Mouse (Mus musculus) midbrain, embryonic 14.5 days (tissue): ENCODE results near the gene Slc31a2. TPM values are rescaled to one million over a fixed set of nuclear protein-coding genes. Genes with fewer than 3 reads are reported as not detected.

Source experiments
- ATAC-seq: fragments of 200-750 bp; cut with Nextera tagmentation; 2 replicates; pipeline ENCODE4 v1.8.0; 2017; ENCODE audit warnings: moderate number of reproducible peaks, moderate library complexity; ENCODE audit not compliant: low FRiP score, low TSS enrichment
- DNase-seq: peaks from one replicate; pipeline ENCODE4 v3.0.0-alpha.2; 2015
- H3K27ac ChIP-seq: fragments of 300-500 bp; sonication (generic); replicated peaks from 2 replicates; pipeline ENCODE4 v1.5.1; 2014; ENCODE audit warnings: mild to moderate bottlenecking, low read depth, low read length, moderate library complexity
- H3K27me3 ChIP-seq: fragments of 300-500 bp; sonication (generic); 2 replicates; pipeline ENCODE4 v1.6.1; 2014; ENCODE audit warnings: low read length, control low read depth, mixed read lengths; ENCODE audit not compliant: control insufficient read depth, insufficient read depth
- H3K36me3 ChIP-seq: fragments of 300-500 bp; sonication (generic); 2 replicates; pipeline ENCODE4 v1.6.1; 2014; ENCODE audit warnings: low read length, control low read depth; ENCODE audit not compliant: control insufficient read depth, insufficient read depth
- H3K4me1 ChIP-seq: fragments of 300-500 bp; sonication (generic); 2 replicates; pipeline ENCODE4 v1.6.1; 2014; ENCODE audit warnings: mild to moderate bottlenecking, antibody characterized with exemption, low read length, control low read depth; ENCODE audit not compliant: control insufficient read depth, insufficient read depth
- H3K4me2 ChIP-seq: fragments of 300-500 bp; sonication (generic); 2 replicates; pipeline ENCODE4 v1.6.1; 2014; ENCODE audit warnings: mild to moderate bottlenecking, low read length, moderate library complexity
- H3K4me3 ChIP-seq: fragments of 300-500 bp; sonication (generic); replicated peaks from 2 replicates; pipeline ENCODE4 v1.5.1; 2014; ENCODE audit warnings: low read depth, low read length
- H3K9ac ChIP-seq: fragments of 300-500 bp; sonication (generic); replicated peaks from 2 replicates; pipeline ENCODE4 v1.6.1; 2014; ENCODE audit warnings: mild to moderate bottlenecking, low read length, moderate library complexity
- H3K9me3 ChIP-seq: fragments of 300-500 bp; sonication (generic); 2 replicates; pipeline ENCODE4 v1.6.1; 2016; ENCODE audit warnings: low read length, control low read depth, mixed read lengths; ENCODE audit not compliant: control insufficient read depth
- WGBS: fragments of 180-500 bp; shearing (Covaris S2); extraction: QIAGEN DNeasy Blood & Tissue Kit; methylation state at CpG from one replicate; pipeline ENCODE4 v1.1.7; 2014; 5-methylcytosine and 5-hydroxymethylcytosine counted together
- polyA plus RNA-seq: library from polyadenylated mRNA; unstranded; fragments of >200 nt; fragmentation: Nextera tagmentation; extraction: Ambion mirVana; gene quantifications from 2 replicates; pipeline ENCODE4 v1.2.1, GENCODE M21; 2014

Gene Slc31a2
- polyA plus RNA-seq, 1 experiment from 2014 or later: 10.2 TPM

- peak overlapping the region; percentile 75 for H3K4me3 ChIP-seq
- DNase-seq (peak; percentile 34), ATAC-seq (no peak)
- no peaks in the 10 kb centered on the region for H3K9me3 ChIP-seq
- peaks cover 14% of the 10 kb centered on the region; the same call in 1 of the 2 replicates for H3K4me1 ChIP-seq
- WGBS: 16% methylated on average over 12 of the region's 12 CpGs
- H3K27ac ChIP-seq: 0 out of 2 replicates have a peak overlapping the region, but pooled peaks have one; percentile 21
- H3K36me3 ChIP-seq: no peaks in the 10 kb centered on the region
- H3K9ac ChIP-seq: peak overlapping the region; percentile 60
- no peaks in the 10 kb centered on the region for H3K27me3 ChIP-seq
- H3K4me2 ChIP-seq: peak overlapping the region; percentile 76
These were observed 24.9 kb downstream of the Slc31a2 start for GRCm38 (mm10) chr4:62286992-62287900.

- H3K4me1 ChIP-seq: peaks cover 14% of the 10 kb centered on the region; the same call in 1 of the 2 replicates
- whole genome bisulfite sequencing: 87% methylated on average over 7 of the region's 7 CpGs
- no peak overlapping the region for H3K4me3 ChIP-seq
- no peaks in the 10 kb centered on the region for H3K27me3 ChIP-seq
- H3K36me3 ChIP-seq: peaks cover 9% of the 10 kb centered on the region
- no peak overlapping the region for H3K4me2 ChIP-seq
- no peak for DNase-seq
- no peak overlapping the region for H3K27ac ChIP-seq
- no peak for ATAC-seq
- H3K9me3 ChIP-seq: no peaks in the 10 kb centered on the region
- H3K9ac ChIP-seq: no peak overlapping the region
These were observed 26.9 kb downstream of the Slc31a2 start for GRCm38 (mm10) chr4:62289226-62289625.

GRCm38 (mm10) chr4:62290816-62291505, 28.6 kb downstream of the Slc31a2 start:
- DNase-seq (no peak), ATAC-seq (no peak)
- no peak overlapping the region for H3K4me3 ChIP-seq
- no peak overlapping the region for H3K4me2 ChIP-seq
- no peaks in the 10 kb centered on the region for H3K9me3 ChIP-seq
- H3K9ac ChIP-seq: no peak overlapping the region
- no peaks in the 10 kb centered on the region for H3K27me3 ChIP-seq
- no peak overlapping the region for H3K27ac ChIP-seq
- WGBS: 92% methylated on average over 9 of the region's 9 CpGs
- peaks cover 11% of the 10 kb centered on the region; the same call in 1 of the 2 replicates for H3K4me1 ChIP-seq
- H3K36me3 ChIP-seq: peaks cover 10% of the 10 kb centered on the region

- 68% methylated on average over 8 of the region's 8 CpGs for WGBS
- DNase-seq (no peak), ATAC-seq (no peak)
- no peak overlapping the region for H3K4me3 ChIP-seq
- H3K4me1 ChIP-seq: 0 out of 2 replicates have a peak, but pooled peaks cover 4% of the 10 kb centered on the region
- no peak overlapping the region for H3K27ac ChIP-seq
- H3K9ac ChIP-seq: no peak overlapping the region
- H3K27me3 ChIP-seq: no peaks in the 10 kb centered on the region
- no peak overlapping the region for H3K4me2 ChIP-seq
- H3K9me3 ChIP-seq: no peaks in the 10 kb centered on the region
- peaks cover 27% of the 10 kb centered on the region for H3K36me3 ChIP-seq
These were observed 30.3 kb downstream of the Slc31a2 start for GRCm38 (mm10) chr4:62292461-62293180.

GRCm38 (mm10) chr4:62293219-62293861, 31.0 kb downstream of the Slc31a2 start:
- Histone ChIP-seq H3K36me3 (peaks cover 32% of the 10 kb centered on the region), H3K4me2 (no peak overlapping the region), H3K4me1 (no peaks in the 10 kb centered on the region), H3K9ac (no peak overlapping the region), H3K9me3 (no peaks in the 10 kb centered on the region), H3K27ac (no peak overlapping the region), H3K4me3 (no peak overlapping the region), H3K27me3 (no peaks in the 10 kb centered on the region)
- ATAC-seq (no peak), DNase-seq (no peak)
- WGBS: 75% methylated on average over 10 of the region's 10 CpGs

DNA sequence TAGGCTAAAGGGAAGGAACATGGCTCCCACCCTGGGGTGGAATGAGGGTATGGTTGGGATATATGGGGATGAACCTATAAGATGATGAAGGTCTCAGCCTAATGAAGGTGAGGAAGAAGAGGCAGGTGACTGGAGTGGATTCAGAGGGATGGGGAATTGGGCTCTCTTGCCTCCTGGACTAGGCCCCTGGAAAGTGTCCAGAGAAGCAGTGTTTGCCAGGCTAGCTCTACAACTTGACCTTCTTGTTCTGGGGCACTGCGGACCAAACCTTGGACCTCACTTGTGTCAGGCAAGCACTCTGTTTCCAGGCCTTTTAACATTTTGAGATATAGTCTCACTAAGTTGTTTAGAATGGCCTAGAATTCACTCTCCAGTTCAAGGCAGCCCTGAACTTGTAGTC, 32.4 kb downstream of the Slc31a2 start:
- H3K27me3 ChIP-seq: no peaks in the 10 kb centered on the region
- no peak for DNase-seq
- no peaks in the 10 kb centered on the region for H3K9me3 ChIP-seq
- peaks cover 45% of the 10 kb centered on the region for H3K36me3 ChIP-seq
- no peak for ATAC-seq
- H3K4me3 ChIP-seq: no peak overlapping the region
- H3K9ac ChIP-seq: no peak overlapping the region
- 93% methylated on average over 1 of the region's 1 CpGs for WGBS
- no peaks in the 10 kb centered on the region for H3K4me1 ChIP-seq
- no peak overlapping the region for H3K4me2 ChIP-seq
- no peak overlapping the region for H3K27ac ChIP-seq

DNA sequence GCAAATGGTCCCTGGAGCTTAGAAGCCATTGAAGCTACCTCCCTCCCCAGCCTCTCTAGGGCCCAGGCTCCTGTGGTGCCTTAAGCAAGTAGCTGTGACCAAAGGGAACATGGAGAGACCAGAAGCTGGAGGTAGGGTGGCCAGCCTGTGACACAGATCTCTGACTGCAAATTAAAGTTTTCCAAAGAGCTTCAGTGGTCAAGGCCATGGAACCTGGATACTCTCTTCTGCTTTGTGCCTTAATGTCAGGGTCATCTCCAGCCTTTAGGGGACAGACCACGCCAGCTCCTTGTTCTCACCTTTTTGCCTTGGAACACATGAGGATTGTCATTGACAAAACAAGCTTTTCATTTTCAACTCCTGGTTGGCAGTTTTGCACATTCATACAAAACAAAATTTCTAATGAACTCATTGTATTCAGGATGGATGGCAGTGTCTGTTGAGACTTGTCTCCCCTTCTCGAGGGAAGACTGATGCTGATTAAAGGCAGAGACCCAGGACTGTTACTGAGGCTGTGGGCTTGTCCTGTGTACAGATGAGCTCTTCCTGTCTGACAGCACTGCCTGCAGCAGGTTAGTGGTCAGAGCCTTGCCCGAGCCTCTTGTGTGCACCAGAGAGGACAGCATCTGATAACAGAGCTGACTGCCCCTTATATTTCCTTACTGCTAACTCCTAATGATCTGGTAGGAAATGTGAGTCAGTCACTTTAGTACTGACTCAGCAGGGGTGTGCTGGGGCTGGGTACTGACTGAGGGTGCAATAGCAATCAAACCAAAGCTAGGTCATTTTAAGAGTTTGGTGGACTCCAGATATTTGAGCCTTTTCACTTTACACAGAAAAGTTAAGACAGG, 35.1 kb downstream of the Slc31a2 start:
- Histone ChIP-seq H3K4me3 (no peak overlapping the region), H3K27me3 (no peaks in the 10 kb centered on the region), H3K9ac (no peak overlapping the region), H3K9me3 (no peaks in the 10 kb centered on the region), H3K27ac (no peak overlapping the region), H3K4me2 (no peak overlapping the region), H3K4me1 (no peaks in the 10 kb centered on the region), H3K36me3 (peaks cover 71% of the 10 kb centered on the region)
- 93% methylated on average over 3 of the region's 3 CpGs for WGBS
- ATAC-seq (no peak), DNase-seq (no peak)
